Comparison of ENCODE assay signal across 8 mouse cellular contexts in the genomic region with DNA sequence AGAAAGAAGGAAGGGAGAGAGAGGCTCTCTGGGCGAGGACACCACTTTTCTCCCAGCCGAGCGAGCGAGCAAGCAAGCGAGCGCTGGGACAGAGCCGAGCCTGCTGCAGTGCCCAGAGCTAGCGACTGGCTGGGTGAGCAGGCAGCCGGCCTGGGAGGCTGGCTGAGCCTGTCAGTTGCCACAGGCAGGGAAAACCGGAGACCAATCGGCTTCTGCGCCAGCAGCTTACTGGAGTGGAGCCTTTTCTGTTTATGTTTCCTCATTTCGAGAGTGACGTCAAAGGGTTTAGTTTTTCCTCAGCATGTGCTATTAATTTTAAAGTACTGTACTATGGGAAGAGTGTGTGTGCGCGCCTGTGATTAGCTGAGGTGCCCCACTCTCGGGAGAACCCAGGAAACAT. TPM values are rescaled to one million over a fixed set of nuclear protein-coding genes. Genes with fewer than 3 reads are reported as not detected.
DNase-seq lines count a peak whose midpoint lies in the region; ATAC-seq and TF ChIP-seq lines count a peak whose summit lies in the region.

A gene (minus strand): TSS at position 173 of the 400 bp plus-strand sequence.

- DNase-seq in cerebellum, adult 9-10 months = peak; percentile 23
- DNase-seq in forebrain, postnatal 0 days = peak; percentile 87
- DNase-seq in heart, postnatal 25 days (ENCODE audit: low spot score) = peak; percentile 68
- peak; percentile 72 for DNase-seq in layer of hippocampus, adult 11-12 months (ENCODE audit: low spot score)
- DNase-seq in neural tube, embryonic 11.5 days (ENCODE audit: low spot score) = peak; percentile 82
- DNase-seq in stomach, postnatal 0 days (ENCODE audit: low spot score) = peak; percentile 76

- intact Hi-C loops in heart, postnatal 25 days (cut with DNase I) = loop anchor here (5.0 kb wide), 3 partner anchors 68 to 318 kb away; no protein-coding TSS in a partner anchor

- H3K36me3 ChIP-seq in forebrain, postnatal 0 days (ENCODE audit: insufficient read depth) = no peaks in the 10 kb centered on the region
- no peaks in the 10 kb centered on the region for H3K36me3 ChIP-seq in liver, embryonic 16.5 days (ENCODE audit: control insufficient read depth, insufficient read depth)
- no peaks in the 10 kb centered on the region for H3K36me3 ChIP-seq in neural tube, embryonic 11.5 days (ENCODE audit: control insufficient read depth, insufficient read depth, low read length)
- no peaks in the 10 kb centered on the region for H3K36me3 ChIP-seq in stomach, postnatal 0 days (ENCODE audit: control insufficient read depth, insufficient read depth, low read length)

- H3K9me3 ChIP-seq in forebrain, postnatal 0 days (ENCODE audit: low read length) = no peaks in the 10 kb centered on the region
- H3K9me3 ChIP-seq in liver, embryonic 16.5 days (replicated peaks; ENCODE audit: control insufficient read depth, low read length) = no peaks in the 10 kb centered on the region
- H3K9me3 ChIP-seq in neural tube, embryonic 11.5 days (ENCODE audit: control insufficient read depth, low read length) = no peaks in the 10 kb centered on the region
- no peaks in the 10 kb centered on the region for H3K9me3 ChIP-seq in stomach, postnatal 0 days (ENCODE audit: control insufficient read depth, low read length)

- H3K4me3 ChIP-seq in forebrain, postnatal 0 days (ENCODE audit: low read depth, low read length) = peak within 1 kb of the TSS; percentile 44
- H3K4me3 ChIP-seq in liver, embryonic 16.5 days (ENCODE audit: low read depth, low read length) = peak within 1 kb of the TSS; percentile 50
- peak within 1 kb of the TSS; percentile 18; the same call in 1 of the 2 replicates for H3K4me3 ChIP-seq in neural tube, embryonic 11.5 days (ENCODE audit: low read depth, low read length)
- peak within 1 kb of the TSS; percentile 33 for H3K4me3 ChIP-seq in stomach, postnatal 0 days (ENCODE audit: low read depth, low read length)

- TF ChIP-seq EP300 in stomach, postnatal 0 days (optimal IDR thresholded peaks at IDR 0.05) = no peak

- H3K27me3 ChIP-seq in forebrain, postnatal 0 days (ENCODE audit: insufficient read depth, low read length) = no peaks in the 10 kb centered on the region
- H3K27me3 ChIP-seq in liver, embryonic 16.5 days (ENCODE audit: control insufficient read depth, insufficient read depth, low read depth, low read length) = no peaks in the 10 kb centered on the region
- no peaks in the 10 kb centered on the region for H3K27me3 ChIP-seq in neural tube, embryonic 11.5 days (ENCODE audit: control insufficient read depth, insufficient read depth, low read length)
- H3K27me3 ChIP-seq in stomach, postnatal 0 days (ENCODE audit: control insufficient read depth, insufficient read depth, low read length) = no peaks in the 10 kb centered on the region

- TF ChIP-seq CTCF in forebrain, postnatal 0 days (IDR thresholded peaks at IDR 0.05; ENCODE audit: low read depth) = no peak
- TF ChIP-seq CTCF in stomach, postnatal 0 days (IDR thresholded peaks at IDR 0.05; ENCODE audit: low read depth) = no peak

- H3K9ac ChIP-seq in forebrain, postnatal 0 days = peak within 1 kb of the TSS; percentile 31
- peak within 1 kb of the TSS; percentile 56 for H3K9ac ChIP-seq in liver, embryonic 16.5 days (ENCODE audit: low read depth, low read length)
- peak within 1 kb of the TSS; percentile 44 for H3K9ac ChIP-seq in neural tube, embryonic 11.5 days (ENCODE audit: low read length)
- H3K9ac ChIP-seq in stomach, postnatal 0 days (ENCODE audit: low read length) = peak within 1 kb of the TSS; percentile 48

- H3K4me1 ChIP-seq in forebrain, postnatal 0 days (ENCODE audit: insufficient read depth) = peaks cover 3% of the 10 kb centered on the region; the same call in 1 of the 2 replicates
- H3K4me1 ChIP-seq in liver, embryonic 16.5 days (ENCODE audit: control insufficient read depth, low read depth, low read length) = peaks cover 6% of the 10 kb centered on the region; the same call in 1 of the 2 replicates
- H3K4me1 ChIP-seq in neural tube, embryonic 11.5 days (ENCODE audit: control insufficient read depth, insufficient read depth, low read length) = peaks cover 5% of the 10 kb centered on the region; the same call in 1 of the 2 replicates
- no peaks in the 10 kb centered on the region for H3K4me1 ChIP-seq in stomach, postnatal 0 days (replicated peaks; ENCODE audit: control insufficient read depth, insufficient read depth)

- peak; percentile 66 for ATAC-seq in CD4-positive, CD25-positive, alpha-beta regulatory T cell, adult 4 months
- peak; percentile 96 for ATAC-seq in forebrain, postnatal 0 days
- peak; percentile 69 for ATAC-seq in liver, embryonic 16.5 days (ENCODE audit: low read depth)
- ATAC-seq in neural tube, embryonic 11.5 days (ENCODE audit: insufficient read depth, low FRiP score, low TSS enrichment) = peak; percentile 81
- ATAC-seq in stomach, postnatal 0 days (ENCODE audit: low FRiP score, low TSS enrichment) = peak; percentile 93

- H3K27ac ChIP-seq in forebrain, postnatal 0 days (ENCODE audit: low read depth, low read length) = peak within 1 kb of the TSS; percentile 47
- no peak within 1 kb of the TSS for H3K27ac ChIP-seq in liver, embryonic 16.5 days (ENCODE audit: low read length)
- H3K27ac ChIP-seq in neural tube, embryonic 11.5 days (ENCODE audit: low read depth, low read length) = 0 out of 2 replicates have a peak within 1 kb of the TSS, but pooled peaks have one; percentile 50
- H3K27ac ChIP-seq in stomach, postnatal 0 days (replicated peaks) = peak within 1 kb of the TSS; percentile 53

- WGBS in forebrain, postnatal 0 days = 11% methylated on average over 17 of the region's 17 CpGs
- WGBS in liver, embryonic 16.5 days (ENCODE audit: insufficient replicate concordance) = 7% methylated on average over 17 of the region's 17 CpGs
- 17% methylated on average over 17 of the region's 17 CpGs for WGBS in neural tube, embryonic 11.5 days
- WGBS in stomach, postnatal 0 days = 3% methylated on average over 17 of the region's 17 CpGs

- H3K4me2 ChIP-seq in forebrain, postnatal 0 days (ENCODE audit: low read depth) = peak within 1 kb of the TSS; percentile 55
- H3K4me2 ChIP-seq in liver, embryonic 16.5 days (ENCODE audit: low read depth, low read length) = peak within 1 kb of the TSS; percentile 64
- H3K4me2 ChIP-seq in neural tube, embryonic 11.5 days (ENCODE audit: low read depth) = peak within 1 kb of the TSS; percentile 23
- H3K4me2 ChIP-seq in stomach, postnatal 0 days (replicated peaks; ENCODE audit: low read depth) = peak within 1 kb of the TSS; percentile 58

RNA-seq across cellular contexts. Expression of the gene that starts here (rescaled TPM):
- polyA plus RNA-seq in CD4-positive, CD25-positive, alpha-beta regulatory T cell, adult 4 months (2017; shearing (Covaris generic)) = under 1 TPM; 0.15 to 0.33 TPM
- 8.7 and 9.4 TPM in 2 replicates for total RNA-seq in forebrain, postnatal 0 days (2014; rRNA removed)
- 0.88 and 2.4 TPM in 2 replicates for polyA plus RNA-seq in forebrain, postnatal 0 days (2015; fragmentation: Nextera tagmentation; extraction: Ambion mirVana)
- total RNA-seq in heart, postnatal 25 days (2021) = 10 to 100 TPM; 53.7 to 59.7 TPM
- 0.25 and 0.54 TPM in 2 replicates for polyA plus RNA-seq in liver, embryonic 16.5 days (2015; fragmentation: Nextera tagmentation; extraction: Ambion mirVana)
- polyA plus RNA-seq in neural tube, embryonic 11.5 days (2014; fragmentation: Nextera tagmentation; extraction: Ambion mirVana) = 1.3 and 1.5 TPM in 2 replicates
- polyA plus RNA-seq in stomach, postnatal 0 days (2015; fragmentation: Nextera tagmentation; extraction: Ambion mirVana) = 1.6 and 2.3 TPM in 2 replicates

Comparison
In these comparisons a context has a peak if more than half of its experiments do, and no peak if none do; other contexts are left out.
1. Peak in ATAC-seq in CD4-positive, CD25-positive, alpha-beta regulatory T cell, adult 4 months; RNA of the gene not detected or under 1 TPM.
2. Peak in ATAC-seq, H3K4me3 ChIP-seq, H3K9ac ChIP-seq and H3K4me2 ChIP-seq in liver, embryonic 16.5 days; RNA of the gene not detected or under 1 TPM.
3. DNase-seq: peak in every context shown above with its lines; median percentile 87 in forebrain, postnatal 0 days; 82 in neural tube, embryonic 11.5 days; 76 in stomach, postnatal 0 days; 72 in layer of hippocampus, adult 11-12 months; 68 in heart, postnatal 25 days; 23 in cerebellum, adult 9-10 months.